Mouse (Mus musculus): ENCODE results near the gene Ap4m1. TPM values are rescaled to one million over a fixed set of nuclear protein-coding genes. Genes with fewer than 3 reads are reported as not detected.

Ap4m1 gene
- total and polyA plus RNA-seq, 2 experiments from 2014 or later: 6.1 to 24.1 TPM

- no peak overlapping the region for H3K4me2 ChIP-seq (ENCODE audit: low read depth, low read length)
- no peaks in the 10 kb centered on the region for H3K9me3 ChIP-seq (replicated peaks; ENCODE audit: control insufficient read depth, low read length)
- H3K9ac ChIP-seq (replicated peaks; ENCODE audit: low read depth, low read length): no peak overlapping the region
- H3K4me1 ChIP-seq (ENCODE audit: control insufficient read depth, insufficient read depth): peaks cover 6% of the 10 kb centered on the region; the same call in 1 of the 2 replicates
- DNase-seq (ENCODE audit: low spot score) (no peak), ATAC-seq (ENCODE audit: insufficient read depth, low read depth) (no peak)
- no peaks in the 10 kb centered on the region for H3K27me3 ChIP-seq (ENCODE audit: control insufficient read depth, insufficient read depth, low read length)
- H3K4me3 ChIP-seq (ENCODE audit: low read depth, low read length): no peak overlapping the region
- TF ChIP-seq CTCF (IDR thresholded peaks at IDR 0.05; ENCODE audit: low read depth): no peak
- no peak for TF ChIP-seq EP300 (IDR thresholded peaks at IDR 0.05; ENCODE audit: low read depth)
- no peak overlapping the region for H3K27ac ChIP-seq (ENCODE audit: low read depth)
- WGBS: 74% methylated on average over 10 of the region's 10 CpGs
- H3K36me3 ChIP-seq (replicated peaks; ENCODE audit: control insufficient read depth, insufficient read depth, low read length): peaks cover 63% of the 10 kb centered on the region
These were observed 8.2 kb upstream of the Ap4m1 start for GRCm38 (mm10) chr5:138163610-138164009.

GRCm38 (mm10) chr5:138165594-138165993 lies 6.2 kb upstream of the Ap4m1 start:
- H3K4me3 ChIP-seq (ENCODE audit: low read depth, low read length): no peak overlapping the region
- peaks cover 13% of the 10 kb centered on the region for H3K4me1 ChIP-seq (ENCODE audit: control insufficient read depth, insufficient read depth)
- no peak overlapping the region for H3K4me2 ChIP-seq (ENCODE audit: low read depth, low read length)
- no peak overlapping the region for H3K27ac ChIP-seq (ENCODE audit: low read depth)
- TF ChIP-seq EP300 (IDR thresholded peaks at IDR 0.05; ENCODE audit: low read depth): no peak
- TF ChIP-seq CTCF (IDR thresholded peaks at IDR 0.05; ENCODE audit: low read depth): no peak
- H3K9me3 ChIP-seq (replicated peaks; ENCODE audit: control insufficient read depth, low read length): no peaks in the 10 kb centered on the region
- 67% methylated on average over 8 of the region's 8 CpGs for WGBS
- ATAC-seq (ENCODE audit: insufficient read depth, low read depth): no peak
- no peaks in the 10 kb centered on the region for H3K27me3 ChIP-seq (ENCODE audit: control insufficient read depth, insufficient read depth, low read length)
- no peak for DNase-seq (ENCODE audit: low spot score)
- H3K9ac ChIP-seq (replicated peaks; ENCODE audit: low read depth, low read length): no peak overlapping the region
- peaks cover 72% of the 10 kb centered on the region for H3K36me3 ChIP-seq (replicated peaks; ENCODE audit: control insufficient read depth, insufficient read depth, low read length)

GRCm38 (mm10) chr5:138170936-138171561 lies 753 bp upstream of the Ap4m1 start:
- WGBS: under 1% methylated on average over 47 of the region's 47 CpGs
- H3K27ac ChIP-seq (ENCODE audit: low read depth): peak overlapping the region; percentile 92
- ATAC-seq (ENCODE audit: insufficient read depth, low read depth) (peak; percentile 86), DNase-seq (ENCODE audit: low spot score) (peak; percentile 93)
- H3K27me3 ChIP-seq (ENCODE audit: control insufficient read depth, insufficient read depth, low read length): no peaks in the 10 kb centered on the region
- peak overlapping the region; percentile 55 for H3K4me3 ChIP-seq (ENCODE audit: low read depth, low read length)
- H3K4me1 ChIP-seq (ENCODE audit: control insufficient read depth, insufficient read depth): peaks cover 7% of the 10 kb centered on the region; the same call in 1 of the 2 replicates
- TF ChIP-seq CTCF (IDR thresholded peaks at IDR 0.05; ENCODE audit: low read depth): peak; percentile 14; the same call in 1 of the 2 replicates
- TF ChIP-seq EP300 (IDR thresholded peaks at IDR 0.05; ENCODE audit: low read depth): peak; percentile 91
- H3K9me3 ChIP-seq (replicated peaks; ENCODE audit: control insufficient read depth, low read length): no peaks in the 10 kb centered on the region
- H3K9ac ChIP-seq (replicated peaks; ENCODE audit: low read depth, low read length): peak overlapping the region; percentile 66
- H3K36me3 ChIP-seq (replicated peaks; ENCODE audit: control insufficient read depth, insufficient read depth, low read length): peaks cover 50% of the 10 kb centered on the region
- H3K4me2 ChIP-seq (ENCODE audit: low read depth, low read length): peak overlapping the region; percentile 100

DNA sequence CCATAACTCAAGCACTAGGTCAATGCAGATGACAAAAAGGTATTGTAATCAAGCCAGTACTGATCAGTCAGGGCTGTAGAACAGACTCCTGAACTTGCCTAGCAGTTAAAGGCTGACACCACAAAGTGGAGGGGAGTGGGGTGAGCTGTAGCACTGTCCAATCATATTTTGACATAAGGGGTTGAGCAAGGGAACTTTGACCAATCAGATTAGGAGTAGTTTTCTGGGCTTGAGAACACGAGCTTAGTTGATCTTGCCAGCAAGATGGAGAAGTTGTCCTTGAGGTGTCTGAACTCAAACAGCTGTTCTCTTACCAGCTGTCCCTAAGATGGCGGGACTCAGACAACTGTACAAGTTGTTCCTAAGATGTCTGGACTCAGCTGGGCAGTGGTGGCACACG lies 1.4 kb downstream of the Ap4m1 start:
- Histone ChIP-seq H3K27me3 (ENCODE audit: control insufficient read depth, insufficient read depth, low read length) (no peaks in the 10 kb centered on the region), H3K9me3 (replicated peaks; ENCODE audit: control insufficient read depth, low read length) (no peaks in the 10 kb centered on the region), H3K4me2 (ENCODE audit: low read depth, low read length) (no peak overlapping the region), H3K4me3 (ENCODE audit: low read depth, low read length) (no peak overlapping the region), H3K36me3 (replicated peaks; ENCODE audit: control insufficient read depth, insufficient read depth, low read length) (peaks cover 49% of the 10 kb centered on the region), H3K4me1 (ENCODE audit: control insufficient read depth, insufficient read depth) (peaks cover 7% of the 10 kb centered on the region; the same call in 1 of the 2 replicates), H3K9ac (replicated peaks; ENCODE audit: low read depth, low read length) (no peak overlapping the region), H3K27ac (ENCODE audit: low read depth) (no peak overlapping the region)
- ATAC-seq (ENCODE audit: insufficient read depth, low read depth) (no peak), DNase-seq (ENCODE audit: low spot score) (no peak)
- TF ChIP-seq EP300 (IDR thresholded peaks at IDR 0.05; ENCODE audit: low read depth): no peak
- no peak for TF ChIP-seq CTCF (IDR thresholded peaks at IDR 0.05; ENCODE audit: low read depth)
- 79% methylated on average over 3 of the region's 3 CpGs for WGBS

DNA sequence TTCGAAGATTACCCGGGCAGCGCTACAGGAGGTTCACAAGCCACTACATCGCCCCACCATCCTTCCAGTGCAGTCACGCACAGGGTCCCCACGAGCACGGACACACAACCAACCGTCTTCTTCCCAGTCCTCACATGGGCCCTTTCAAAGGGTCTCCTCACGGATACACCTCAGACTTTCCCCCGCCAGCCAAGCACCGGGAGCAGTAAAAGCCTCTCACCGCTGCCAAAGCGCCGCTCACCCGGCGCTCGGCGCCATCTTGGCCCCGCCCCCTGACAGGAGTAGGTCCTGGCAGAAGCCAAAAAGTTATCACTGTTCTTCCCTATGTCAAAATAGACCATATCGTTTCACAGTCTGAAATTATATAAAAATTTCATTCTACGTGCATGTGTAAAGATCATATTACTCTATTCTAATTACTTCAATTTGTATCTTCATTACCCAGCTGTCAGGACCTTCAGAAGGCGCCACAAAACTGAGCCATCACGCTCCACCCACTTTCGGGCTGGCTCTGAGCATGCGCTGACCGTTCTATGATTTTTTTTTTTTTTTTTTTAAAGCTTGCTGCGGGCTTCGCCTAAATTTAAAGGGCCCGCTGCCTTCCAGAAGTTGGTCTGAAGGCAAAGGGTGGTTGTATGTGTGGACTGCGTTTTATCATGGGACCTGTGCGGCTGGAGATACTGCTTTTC lies 15.3 kb downstream of the Ap4m1 start, which contains the start of the genes Taf6 and Cnpy4:
Taf6 (minus strand) TSS at position 502 of the 689 bp plus-strand sequence.
Cnpy4 (plus strand) TSS at position 536 of the 689 bp plus-strand sequence.
- WGBS: 0% methylated on average over 31 of the region's 31 CpGs
- DNase-seq (ENCODE audit: low spot score) (peak; percentile 91), ATAC-seq (ENCODE audit: insufficient read depth, low read depth) (peak; percentile 86)
- H3K27me3 ChIP-seq (ENCODE audit: control insufficient read depth, insufficient read depth, low read length): no peaks in the 10 kb centered on the region
- no peak for TF ChIP-seq CTCF (IDR thresholded peaks at IDR 0.05; ENCODE audit: low read depth)
- TF ChIP-seq EP300 (IDR thresholded peaks at IDR 0.05; ENCODE audit: low read depth): peak; percentile 100
- no peaks in the 10 kb centered on the region for H3K9me3 ChIP-seq (replicated peaks; ENCODE audit: control insufficient read depth, low read length)
- H3K36me3 ChIP-seq (replicated peaks; ENCODE audit: control insufficient read depth, insufficient read depth, low read length): peaks cover 24% of the 10 kb centered on the region
- H3K4me1 ChIP-seq (ENCODE audit: control insufficient read depth, insufficient read depth): peaks cover 12% of the 10 kb centered on the region
- peak within 1 kb of the TSS; percentile 86 for H3K4me2 ChIP-seq (ENCODE audit: low read depth, low read length)
- peak within 1 kb of the TSS; percentile 61 for H3K27ac ChIP-seq (ENCODE audit: low read depth)
- peak within 1 kb of the TSS; percentile 80 for H3K9ac ChIP-seq (replicated peaks; ENCODE audit: low read depth, low read length)
- H3K4me3 ChIP-seq (ENCODE audit: low read depth, low read length): peak within 1 kb of the TSS; percentile 68
